Mouse (Mus musculus): ENCODE measurements around the gene Alg9.

Alg9 gene

DNA sequence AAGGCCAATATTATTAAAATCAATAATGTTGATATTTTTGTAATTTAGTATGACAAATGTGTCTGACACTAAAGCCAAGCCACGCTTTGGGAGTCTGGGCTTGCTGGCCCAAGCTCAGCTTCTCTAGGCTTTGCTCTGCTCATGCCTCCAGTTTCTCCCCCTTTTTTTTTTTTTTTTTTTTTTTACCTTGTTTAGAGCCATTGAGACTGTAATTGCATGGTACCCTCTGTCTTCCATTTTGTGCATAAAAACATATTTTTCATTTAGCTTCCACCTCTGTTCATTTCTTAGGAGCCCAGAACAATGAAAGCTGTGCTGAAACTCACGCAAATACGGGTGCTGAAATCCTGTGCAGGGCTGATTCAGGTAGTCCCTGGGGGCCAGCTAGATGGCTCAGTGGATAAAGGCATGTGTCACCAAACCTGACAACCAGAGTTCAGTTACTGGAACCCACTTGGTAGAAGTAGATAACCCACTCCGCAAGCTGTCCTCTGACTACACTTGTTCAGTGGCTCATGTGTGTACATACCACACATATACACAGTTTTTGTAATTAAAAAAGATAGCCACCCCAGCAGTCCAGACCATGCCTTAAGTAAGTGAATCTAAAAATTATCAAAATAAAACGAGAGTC, 80.4 kb downstream of the Alg9 start:
- no peak for DNase-seq

DNA sequence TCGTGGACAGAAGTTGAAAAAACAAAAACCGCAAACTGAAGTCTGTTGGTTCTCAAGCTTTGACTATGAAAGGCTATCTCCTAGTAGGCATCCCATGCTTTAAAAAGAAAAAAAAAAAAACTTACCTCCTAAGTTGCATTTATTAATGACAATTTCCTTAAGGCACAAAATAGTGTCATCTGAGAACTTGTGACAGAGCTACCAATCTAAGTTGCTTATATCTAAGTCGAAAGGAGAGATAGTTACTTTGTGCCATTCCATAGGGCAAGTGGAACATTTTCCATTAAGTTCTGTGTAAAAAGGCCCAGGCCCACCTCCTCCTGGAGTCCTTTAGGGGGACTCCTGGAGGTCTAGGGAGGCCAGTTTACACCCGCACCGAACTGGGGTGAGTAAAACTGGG, 81.0 kb downstream of the Alg9 start:
- no peak for DNase-seq

DNA sequence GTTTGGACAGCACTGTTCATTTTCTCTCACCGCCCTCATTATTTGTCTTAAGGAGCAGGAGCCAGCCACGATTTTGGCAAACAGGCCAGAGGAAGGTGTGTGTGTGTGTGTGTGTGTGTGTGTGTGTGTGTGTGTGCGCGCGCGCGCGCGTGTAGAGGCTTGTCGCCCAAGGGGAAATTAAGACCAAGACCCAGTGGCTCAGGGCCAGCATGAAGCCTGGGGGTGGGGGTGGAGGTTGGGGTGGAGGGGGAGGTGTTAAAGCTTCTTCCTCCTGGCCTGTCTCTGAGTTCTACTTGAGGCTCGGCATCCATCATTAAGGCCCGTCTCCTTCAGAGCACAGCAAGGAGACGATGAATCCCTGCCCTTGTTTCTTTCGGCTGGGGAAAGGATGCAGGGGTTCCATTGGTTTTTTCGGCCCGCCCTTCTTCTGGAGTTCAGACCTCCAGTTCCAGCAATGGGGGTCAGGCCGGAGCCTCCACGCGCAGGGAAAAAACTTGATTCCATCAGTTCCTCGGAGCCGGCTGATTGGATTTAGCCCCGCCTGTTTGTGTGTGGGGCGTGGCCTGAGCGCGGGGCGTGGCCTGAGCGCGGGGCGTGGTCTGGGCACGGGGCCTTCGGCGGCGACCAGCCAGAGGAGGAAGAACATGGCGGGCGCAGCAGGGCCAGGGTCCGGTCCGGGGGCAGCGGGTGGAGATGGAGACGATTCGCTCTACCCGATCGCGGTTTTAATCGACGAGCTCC, 81.7 kb downstream of the Alg9 start:
- peak; percentile 87 to 98 for DNase-seq

DNA sequence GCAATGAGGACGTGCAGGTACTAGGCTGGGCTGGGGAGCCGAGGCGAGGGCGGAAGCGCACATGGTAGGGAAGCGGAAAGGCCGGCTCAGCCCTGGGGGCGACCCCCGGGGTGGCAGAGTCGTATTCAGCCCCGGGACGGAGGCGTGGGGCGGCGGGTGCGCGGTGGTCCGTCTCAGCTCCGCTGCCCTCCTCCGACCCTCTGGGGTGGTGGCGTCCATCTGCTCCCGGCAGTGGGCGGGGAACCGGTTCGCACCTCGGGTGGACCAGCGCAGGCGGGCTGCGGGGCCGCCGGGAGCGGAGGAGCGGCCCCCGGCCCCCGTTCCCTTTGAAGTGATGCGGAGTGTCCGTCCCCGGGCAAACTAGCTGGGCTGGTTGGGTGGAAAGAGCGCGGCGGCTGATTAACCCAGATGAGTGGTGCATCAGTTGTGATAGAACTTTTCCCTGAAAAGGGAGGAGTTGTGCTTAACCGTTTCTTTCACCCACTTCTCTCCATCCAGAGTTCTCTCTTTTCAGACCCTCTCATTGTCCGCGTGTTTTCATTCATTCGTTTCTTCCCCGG, 82.3 kb downstream of the Alg9 start:
- no peak for DNase-seq

DNA sequence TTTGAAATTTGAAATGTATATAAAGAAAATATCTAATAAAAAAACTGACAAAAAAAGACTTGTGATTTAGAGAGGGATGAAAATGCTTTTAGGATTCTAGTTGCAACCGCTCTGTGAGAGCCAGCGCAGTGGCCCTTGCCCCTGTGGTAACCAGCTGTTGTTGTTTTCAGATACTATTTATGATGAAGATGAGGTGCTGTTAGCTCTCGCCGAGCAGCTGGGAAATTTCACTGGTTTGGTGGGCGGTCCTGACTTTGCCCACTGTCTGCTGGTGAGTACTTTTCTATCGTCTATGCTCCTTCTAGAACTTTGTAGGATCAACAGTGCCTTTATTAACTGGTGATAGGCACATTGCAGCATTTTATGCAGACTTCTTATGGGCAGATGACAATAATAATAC, 83.9 kb downstream of the Alg9 start:
- no peak for DNase-seq

DNA sequence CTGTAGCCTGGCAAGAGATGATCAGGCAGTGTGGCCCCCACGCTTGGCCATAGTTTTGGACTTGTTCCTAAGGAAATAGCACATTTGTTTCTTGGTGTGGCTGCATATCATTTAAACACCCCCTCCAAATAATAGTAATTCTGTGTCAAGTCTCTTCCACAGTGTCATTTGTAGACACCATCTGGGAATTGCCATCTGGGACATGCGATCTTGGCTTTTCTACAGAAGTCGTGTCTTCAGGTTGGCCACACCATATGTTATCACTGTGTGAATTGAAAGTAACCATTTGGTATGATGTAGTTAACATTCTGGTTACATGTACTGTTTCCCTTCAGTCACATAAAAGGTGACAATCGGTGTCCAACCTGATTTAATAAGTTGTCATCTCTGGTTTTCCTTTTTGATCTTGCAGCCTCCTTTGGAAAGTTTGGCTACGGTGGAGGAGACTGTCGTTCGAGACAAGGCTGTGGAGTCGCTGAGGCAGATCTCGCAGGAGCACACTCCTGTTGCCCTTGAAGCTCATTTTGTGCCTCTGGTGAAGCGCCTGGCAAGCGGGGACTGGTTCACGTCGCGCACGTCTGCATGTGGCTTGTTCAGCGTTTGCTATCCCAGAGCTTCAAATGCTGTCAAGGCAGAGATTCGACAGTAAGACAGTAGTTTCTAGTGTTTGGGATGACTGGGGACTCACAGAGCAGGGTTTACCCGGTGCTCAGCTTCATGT, 86.5 kb downstream of the Alg9 start:
- DNase-seq, result no peak

DNA sequence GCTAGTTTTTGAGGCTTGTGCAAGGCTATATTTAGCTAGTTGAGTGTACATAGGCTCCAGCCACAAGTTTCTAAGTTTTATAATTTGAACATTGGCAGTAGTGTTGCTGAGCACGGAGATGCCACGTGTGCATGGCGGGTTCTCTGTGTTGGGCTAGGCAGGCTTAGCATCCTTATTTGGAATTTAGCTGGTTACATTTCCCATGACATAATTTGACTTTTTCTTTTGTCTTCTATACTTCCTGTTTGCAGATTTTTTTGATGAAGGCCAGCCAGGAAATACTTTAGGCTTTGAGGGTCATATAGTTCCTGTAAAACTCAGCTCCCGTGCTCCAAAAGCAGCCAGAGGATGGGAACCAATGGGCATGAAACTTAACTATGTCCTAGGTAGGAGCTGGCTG, 89.0 kb downstream of the Alg9 start:
- no peak for DNase-seq

DNA sequence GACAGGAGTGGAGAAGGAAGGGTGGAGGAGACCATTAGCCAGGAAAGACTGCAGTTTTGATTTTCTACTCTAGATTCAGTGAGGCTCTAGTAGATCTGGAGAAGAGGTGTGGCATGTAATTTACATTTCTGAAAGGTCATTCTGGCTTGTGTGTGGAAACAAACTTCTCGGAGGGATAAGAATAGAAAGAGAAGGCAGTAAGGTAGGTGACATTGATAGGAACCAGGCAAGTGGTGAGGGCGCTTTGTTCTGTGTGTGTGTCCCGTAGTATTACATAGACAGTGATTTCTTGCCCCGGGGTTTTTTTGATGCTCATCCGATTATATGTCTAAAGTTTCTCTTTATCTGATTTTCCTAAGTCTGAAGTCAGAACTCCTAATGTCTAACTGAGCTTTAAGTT, 90.1 kb downstream of the Alg9 start:
- DNase-seq, result no peak

DNA sequence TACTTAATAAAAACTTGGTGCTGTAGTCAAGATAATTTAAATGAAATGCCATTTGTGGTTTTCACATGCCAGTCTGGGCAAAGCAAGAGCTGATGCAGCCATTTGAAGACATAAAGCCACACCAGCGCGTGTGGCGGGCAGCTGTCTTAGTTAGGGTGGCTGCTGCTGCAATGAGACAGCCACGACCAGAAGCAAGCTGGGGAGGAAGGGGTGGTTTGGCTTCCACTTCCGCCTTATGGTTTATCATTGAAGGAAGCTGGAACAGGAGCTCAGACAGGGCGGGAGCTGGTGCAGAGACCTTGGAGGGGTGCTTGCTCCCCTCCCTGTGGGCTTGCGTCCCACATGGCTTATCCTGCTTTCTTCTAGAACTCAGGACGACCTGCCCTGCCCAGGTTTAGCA, 91.0 kb downstream of the Alg9 start:
- no peak for DNase-seq

DNA sequence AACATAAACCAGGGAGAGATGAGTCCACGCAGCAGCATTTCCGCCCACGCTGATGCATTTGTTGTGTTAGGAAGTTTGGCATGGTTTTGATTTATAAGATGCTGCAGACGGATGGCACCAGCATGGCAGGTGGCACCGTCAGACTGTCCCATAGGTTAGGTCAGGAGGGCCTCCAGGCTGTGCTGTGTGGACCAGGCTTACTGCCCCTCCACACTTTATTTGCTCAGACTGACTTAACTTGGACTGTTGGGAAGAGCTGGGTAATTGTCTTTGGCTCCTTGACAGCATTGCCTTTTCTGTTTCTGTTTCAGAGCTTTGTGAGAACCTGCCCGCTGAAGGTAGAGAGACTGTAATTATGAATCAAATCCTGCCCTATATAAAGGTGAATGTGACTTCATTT, 92.2 kb downstream of the Alg9 start:
- no peak for DNase-seq

DNA sequence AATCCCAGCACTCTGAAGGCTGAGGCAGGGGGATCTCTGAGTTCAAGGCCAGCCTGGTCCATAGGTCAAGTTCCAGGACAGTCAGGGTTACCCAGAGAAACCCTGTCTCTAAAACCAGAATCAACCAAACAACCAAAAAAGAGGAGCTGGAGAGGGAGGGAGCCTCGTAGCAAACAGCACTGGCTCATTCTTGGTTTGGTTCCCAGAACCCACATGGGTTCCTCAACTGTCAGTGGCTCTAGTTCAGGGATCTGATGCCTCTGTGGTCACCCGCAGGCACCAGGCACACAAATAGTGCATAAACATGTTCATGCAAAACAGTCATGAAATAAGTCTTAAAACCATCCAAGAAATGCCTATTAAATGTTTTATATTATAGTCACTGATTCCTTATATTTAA, 93.4 kb downstream of the Alg9 start:
- no peak for DNase-seq

DNA sequence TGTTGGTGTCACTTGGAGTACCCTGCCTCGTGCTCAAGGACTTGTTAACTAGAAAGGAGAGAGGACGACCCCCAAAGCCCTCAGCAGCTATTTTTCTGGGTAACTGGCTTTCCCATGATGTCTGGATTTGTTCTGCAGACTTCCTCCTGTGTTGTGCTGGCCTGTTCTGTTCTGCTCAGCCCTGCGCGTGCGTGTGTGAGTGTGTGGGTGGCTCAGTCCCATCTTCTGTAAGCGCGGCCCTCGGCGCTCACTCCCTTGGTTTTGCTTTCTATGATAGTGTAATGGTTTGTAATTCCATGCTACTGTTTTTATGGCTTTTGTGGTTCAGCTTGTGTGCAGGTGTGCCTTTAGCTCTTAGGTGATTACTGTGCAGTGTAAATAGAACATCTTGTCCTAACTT, 98.4 kb downstream of the Alg9 start:
- no peak for DNase-seq

DNA sequence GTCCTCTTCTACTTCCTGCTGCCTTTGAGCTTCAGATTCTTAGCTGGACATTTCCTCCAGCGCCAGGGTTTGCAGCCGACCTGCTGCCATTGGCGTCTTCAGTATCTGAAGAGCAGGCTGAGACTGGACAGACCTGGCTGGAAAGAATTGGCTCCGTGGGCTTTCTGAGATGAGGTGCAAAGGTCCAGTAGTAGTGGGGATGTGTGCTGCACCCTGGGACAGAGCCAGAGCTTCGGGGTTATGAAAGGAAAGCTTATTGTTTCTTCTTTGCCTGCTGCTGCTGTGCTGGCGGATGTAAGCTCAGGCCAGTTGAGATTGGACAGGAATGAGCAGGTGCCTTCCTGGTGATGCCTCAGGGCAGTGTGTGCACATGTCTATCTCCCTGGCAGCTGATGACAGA, 99.2 kb downstream of the Alg9 start:
- DNase-seq, result no peak

DNA sequence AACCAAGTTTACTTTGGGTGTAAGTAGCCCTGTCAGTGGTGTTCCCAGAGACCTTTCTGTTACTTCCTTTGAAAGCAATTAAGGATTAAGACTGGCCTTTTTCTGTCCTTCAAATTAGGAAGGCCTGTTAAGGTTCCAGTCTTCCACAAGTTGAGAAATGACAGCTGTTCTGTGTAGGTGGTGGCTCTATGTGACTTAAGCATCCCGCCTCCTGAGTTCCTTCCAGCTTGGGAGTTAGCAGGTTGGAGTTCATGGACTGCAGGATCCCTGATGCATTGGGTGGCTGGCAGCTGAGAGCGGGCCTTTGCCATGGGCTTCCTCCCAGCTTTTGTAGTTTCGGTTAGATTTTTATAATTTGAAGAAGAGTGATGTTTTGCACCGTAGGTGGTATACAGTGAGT, 100.7 kb downstream of the Alg9 start:
- no peak for DNase-seq

DNA sequence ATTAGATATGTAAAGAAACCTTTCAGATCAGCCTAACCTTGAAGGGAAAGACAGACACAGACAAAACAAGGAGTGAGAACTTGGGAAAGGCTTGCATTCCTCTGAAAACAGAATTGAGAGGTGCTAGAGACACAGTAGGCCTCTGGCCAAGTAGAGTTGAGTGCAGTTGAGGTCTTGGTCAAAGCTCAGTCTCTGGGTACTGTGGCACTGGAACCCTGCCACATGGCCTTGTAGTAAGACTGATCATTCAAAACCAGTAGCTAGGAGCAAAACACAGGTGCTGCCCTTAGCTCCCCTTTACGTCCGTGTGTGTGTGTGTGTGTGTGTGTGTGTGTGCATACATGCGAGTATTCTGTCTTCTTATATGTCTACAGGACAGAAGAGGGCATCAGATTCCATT, 101.5 kb downstream of the Alg9 start:
- DNase-seq, result no peak

DNA sequence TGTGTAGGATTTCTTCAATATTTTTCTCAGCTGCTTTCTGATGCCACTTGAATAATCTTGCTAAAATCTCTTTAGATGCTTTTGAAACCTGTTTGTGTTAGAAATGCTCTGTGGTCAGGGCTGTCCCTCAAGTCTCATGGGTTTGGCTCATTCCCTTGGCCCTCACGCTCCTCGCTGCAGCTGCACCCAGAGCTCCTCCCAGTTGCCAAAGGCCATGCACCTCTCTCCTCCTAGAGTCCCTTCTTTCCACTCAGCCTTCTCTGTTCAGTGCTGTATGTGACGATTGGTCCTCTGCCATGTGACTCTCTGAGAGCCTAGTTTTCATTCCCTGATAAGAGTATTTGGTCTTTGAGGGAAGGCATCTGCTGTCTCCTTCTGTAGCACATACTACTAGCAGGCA, 102.6 kb downstream of the Alg9 start:
- no peak for DNase-seq

DNA sequence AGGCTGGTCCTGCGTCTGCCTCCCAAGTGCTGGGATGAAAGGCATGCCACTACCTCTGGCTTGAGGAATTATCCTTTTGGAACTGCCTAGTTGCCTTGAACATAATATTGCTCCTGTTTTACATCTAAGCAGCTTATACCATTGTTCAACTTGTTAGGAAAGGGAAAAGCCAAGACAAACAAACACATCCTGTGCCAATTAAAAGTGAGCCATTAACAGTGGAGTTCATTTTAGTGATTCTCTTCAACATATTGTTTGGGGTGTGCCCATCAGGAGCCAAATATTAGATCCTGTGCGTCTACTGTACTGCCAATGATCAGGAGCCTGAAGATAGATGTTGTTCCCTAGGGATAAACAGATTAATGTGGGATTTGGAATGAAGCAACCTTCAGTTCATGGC, 107.4 kb downstream of the Alg9 start:
- DNase-seq, result no peak

DNA sequence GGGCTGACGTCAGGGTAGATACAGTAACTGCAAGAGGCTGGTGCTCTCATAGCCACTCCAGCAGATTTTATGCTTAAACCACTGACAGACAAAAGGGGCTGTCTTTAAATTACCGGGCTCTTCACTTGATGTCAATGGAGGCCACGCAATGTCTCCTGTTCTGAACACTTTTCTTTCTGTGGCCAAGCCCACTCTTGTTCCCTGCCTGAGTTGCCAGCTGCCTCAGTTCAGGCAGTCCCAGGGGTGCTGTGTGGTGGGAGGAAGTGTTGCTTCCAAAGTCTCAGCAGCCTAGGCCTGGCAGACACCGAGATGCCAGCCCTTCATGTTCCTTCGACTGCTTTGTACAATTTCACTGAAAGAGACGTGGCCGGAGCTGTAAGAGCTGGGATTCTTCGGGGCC, 109.3 kb downstream of the Alg9 start:
- no peak for DNase-seq

DNA sequence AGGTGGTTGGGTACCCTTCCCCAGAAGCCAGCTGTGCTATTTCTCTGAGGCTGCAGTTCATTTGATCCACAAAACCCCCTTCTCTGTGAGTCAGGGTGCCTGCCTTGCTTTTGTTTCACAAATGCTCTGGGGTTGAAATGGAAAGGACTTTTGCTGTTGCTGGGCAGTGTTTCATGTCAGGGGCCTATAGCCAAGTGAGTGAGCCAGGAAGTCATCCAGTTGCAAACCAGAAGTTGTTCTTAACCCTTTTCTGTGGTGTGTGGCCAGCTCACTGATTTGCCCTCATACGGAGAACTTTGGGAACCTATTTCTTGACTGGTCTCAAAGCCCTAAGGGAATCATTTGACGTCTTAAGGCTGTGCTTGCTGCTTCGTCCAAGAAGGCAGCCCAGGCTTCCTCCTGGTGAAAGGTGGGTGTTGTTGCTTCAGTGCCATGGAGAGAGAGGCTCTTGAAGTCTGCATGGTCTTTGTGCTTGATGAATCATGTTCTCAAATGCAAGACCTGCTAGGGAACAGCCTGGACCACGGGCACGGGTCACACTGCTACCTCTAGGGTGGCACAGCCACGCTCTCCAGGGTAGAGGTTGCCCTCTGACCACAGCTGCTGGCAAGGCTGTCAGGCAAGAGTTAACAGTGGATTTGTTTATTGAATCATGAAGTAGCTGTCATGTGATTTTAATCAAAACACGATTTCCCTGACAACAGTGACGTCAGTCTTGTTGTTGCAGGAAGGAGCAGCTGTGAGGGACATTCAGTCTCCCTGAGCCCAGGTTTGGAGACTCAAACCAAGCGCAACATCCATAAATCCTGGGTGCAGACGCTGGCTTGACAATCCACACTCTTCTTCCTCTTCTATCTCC, 110.2 kb downstream of the Alg9 start:
- no peak for DNase-seq

DNA sequence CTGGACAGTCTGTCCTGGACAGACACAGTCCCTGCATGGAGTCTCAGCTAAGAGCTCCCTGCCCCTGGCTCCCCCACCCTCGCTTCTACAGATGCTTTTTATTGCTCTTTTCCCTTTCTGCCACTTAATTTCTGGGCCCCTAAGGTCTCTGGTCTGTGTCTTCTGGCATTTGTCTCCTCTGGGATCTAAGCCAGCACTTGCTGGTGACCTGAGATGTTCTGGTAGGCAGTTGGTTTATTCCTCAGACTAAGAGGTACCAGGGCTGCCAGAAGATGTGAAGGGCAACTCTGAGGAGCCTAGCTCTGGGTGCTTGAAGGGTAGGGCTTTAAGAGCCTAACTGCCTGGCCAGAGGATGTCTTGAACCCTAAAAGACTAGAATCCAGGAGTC, 110.8 kb downstream of the Alg9 start:
- no peak for DNase-seq

DNA sequence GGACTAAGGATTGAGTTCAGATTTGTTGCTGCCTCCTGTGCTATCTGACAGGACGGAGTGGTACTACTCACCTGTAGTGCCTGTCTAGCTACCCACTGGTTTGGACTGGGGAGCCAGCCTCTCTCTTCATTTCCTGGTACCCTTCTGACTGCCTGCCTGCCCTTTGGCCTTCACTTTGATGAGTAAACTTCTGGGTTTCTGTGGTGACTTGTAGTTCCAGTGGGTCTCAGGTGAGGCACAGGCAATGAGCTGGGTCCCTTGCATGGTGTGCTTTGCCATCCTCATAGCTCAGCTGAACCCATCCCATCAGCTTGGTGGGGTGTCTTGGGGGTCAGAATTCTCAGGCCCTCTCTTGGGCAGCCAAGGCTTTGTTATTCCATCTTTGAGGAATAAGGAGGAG, 112.1 kb downstream of the Alg9 start:
- DNase-seq, result no peak

DNA sequence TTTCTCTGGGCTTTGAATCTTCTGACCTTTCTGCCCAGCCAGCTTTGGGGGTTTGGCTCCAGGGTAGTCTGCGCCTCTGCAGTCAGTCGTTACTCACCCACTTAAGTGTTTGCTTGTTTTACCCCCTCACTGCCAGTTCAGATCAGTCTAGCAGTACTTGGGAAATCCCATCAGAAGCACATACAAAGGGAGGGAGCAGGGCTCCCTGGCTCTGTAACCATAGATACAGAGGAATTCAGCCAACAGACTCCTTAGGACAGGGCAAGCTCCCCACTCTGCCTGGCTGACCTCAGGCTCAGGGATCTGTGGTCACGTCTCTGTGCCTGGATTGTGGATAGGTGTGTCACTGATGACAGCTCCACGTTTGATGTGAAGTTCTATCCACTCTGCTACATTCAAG, 112.5 kb downstream of the Alg9 start:
- no peak for DNase-seq

DNA sequence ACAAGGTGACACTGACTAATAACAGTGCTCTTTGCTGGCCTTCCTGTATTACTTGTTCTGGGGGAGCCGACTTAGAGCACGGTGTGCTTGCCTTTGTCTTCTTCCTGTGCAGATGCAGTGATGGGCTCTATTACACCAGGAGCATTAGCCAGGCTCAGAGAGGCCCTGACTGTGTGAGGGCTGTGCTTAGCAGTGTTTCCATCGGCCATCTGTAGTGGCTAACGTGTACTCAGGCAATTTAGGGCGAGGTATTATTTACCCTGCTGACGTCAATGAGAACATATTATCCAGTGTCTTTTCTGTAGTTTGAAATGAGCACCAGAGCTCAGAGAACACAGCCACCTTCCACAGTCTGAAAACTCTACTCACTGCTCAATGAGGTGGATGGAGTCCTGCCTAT, 114.4 kb downstream of the Alg9 start:
- no peak for DNase-seq
